Mouse (Mus musculus): ENCODE data around the gene Zfp800.

Gene Zfp800

DNA sequence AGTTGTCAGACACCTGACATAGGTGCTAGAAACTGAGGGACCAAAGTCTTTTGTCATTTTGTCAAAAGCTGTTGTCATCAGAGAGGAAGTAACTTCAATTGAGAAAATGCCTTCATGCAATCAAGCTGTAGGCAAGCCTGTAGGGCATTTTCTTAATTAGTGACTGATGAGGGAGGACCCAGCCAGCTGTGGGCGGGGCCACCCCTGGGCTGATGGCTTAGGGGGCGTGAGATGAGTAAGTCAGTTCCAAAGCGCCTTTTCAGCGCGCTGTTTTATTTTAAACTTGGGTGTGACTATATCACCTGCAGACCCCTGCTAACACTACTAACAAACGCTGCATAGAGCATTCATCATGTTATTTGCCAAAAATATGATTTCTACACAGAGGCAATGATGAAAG is 195.0 kb downstream of the Zfp800 start:
- DNase-seq (ENCODE audit: low spot score), result no peak

DNA sequence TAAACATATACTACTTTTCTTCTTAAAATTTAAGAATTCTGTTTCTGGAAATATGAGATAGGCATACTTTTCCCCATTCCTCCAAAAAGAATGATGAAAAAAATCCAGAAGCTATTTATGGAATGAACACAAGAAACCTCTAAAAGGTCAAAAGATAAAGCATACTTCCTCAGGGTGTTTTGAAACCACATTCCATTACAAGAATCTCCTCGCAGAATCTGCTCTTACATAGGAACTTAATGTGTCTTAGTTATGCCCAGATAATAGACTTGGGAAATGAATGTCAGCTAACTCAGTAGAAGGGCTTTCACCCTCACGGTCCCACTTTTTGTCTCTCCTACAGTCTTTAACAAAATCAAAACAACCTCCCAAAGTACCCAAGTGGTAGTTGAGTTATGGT is 203.9 kb downstream of the Zfp800 start:
- DNase-seq (ENCODE audit: low spot score), result no peak

GRCm38 (mm10) chr6:28191935-28192334 is 205.9 kb downstream of the Zfp800 start:
- no peak for DNase-seq (ENCODE audit: low spot score)

All from spleen, adult 12 weeks (tissue).